Mouse (Mus musculus) neural tube, embryonic 14.5 days (tissue): ENCODE results near the gene Rfx4. TPM values are rescaled to one million over a fixed set of nuclear protein-coding genes. Genes with fewer than 3 reads are reported as not detected.

Experiments used
- ATAC-seq: fragments of 200-750 bp; cut with Nextera tagmentation; 2 replicates; pipeline ENCODE4 v1.8.0; 2017; ENCODE audit warnings: low read depth, mild to moderate bottlenecking, moderate TSS enrichment, moderate library complexity
- H3K27ac ChIP-seq: fragments of 300-500 bp; sonication (generic); 2 replicates; pipeline ENCODE4 v1.5.1; 2014; ENCODE audit warnings: low read depth, mild to moderate bottlenecking, control low read depth, low read length, moderate library complexity, mixed read lengths
- H3K27me3 ChIP-seq: fragments of 300-500 bp; sonication (generic); 2 replicates; pipeline ENCODE4 v1.6.1; 2014; ENCODE audit warnings: low read length; ENCODE audit not compliant: control insufficient read depth, insufficient read depth
- H3K36me3 ChIP-seq: fragments of 300-500 bp; sonication (generic); 2 replicates; pipeline ENCODE4 v1.6.1; 2014; ENCODE audit warnings: low read length, mixed read lengths; ENCODE audit not compliant: control insufficient read depth, insufficient read depth
- H3K4me1 ChIP-seq: fragments of 300-500 bp; sonication (generic); 2 replicates; pipeline ENCODE4 v1.6.1; 2014; ENCODE audit warnings: low read length; ENCODE audit not compliant: control insufficient read depth, insufficient read depth
- H3K4me2 ChIP-seq: fragments of 300-500 bp; sonication (generic); 2 replicates; pipeline ENCODE4 v1.6.1; 2014; ENCODE audit warnings: mild to moderate bottlenecking, low read depth, low read length, control low read depth
- H3K4me3 ChIP-seq: fragments of 300-500 bp; sonication (generic); 2 replicates; pipeline ENCODE4 v1.5.1; 2014; ENCODE audit warnings: low read depth, low read length, control low read depth, mixed read lengths
- H3K9ac ChIP-seq: fragments of 300-500 bp; sonication (generic); replicated peaks from 2 replicates; pipeline ENCODE4 v1.6.1; 2014; ENCODE audit warnings: low read depth, mild to moderate bottlenecking, control low read depth, low read length, mixed read lengths
- H3K9me3 ChIP-seq: fragments of 300-500 bp; sonication (generic); 2 replicates; pipeline ENCODE4 v1.6.1; 2016; ENCODE audit warnings: low read length; ENCODE audit not compliant: control insufficient read depth
- WGBS: fragments of 180-500 bp; shearing (Covaris S2); extraction: QIAGEN DNeasy Blood & Tissue Kit; methylation state at CpG from one replicate; pipeline ENCODE4 v1.1.7; 2014; 5-methylcytosine and 5-hydroxymethylcytosine counted together
- polyA plus RNA-seq: library from polyadenylated mRNA; unstranded; fragments of >200 nt; fragmentation: Nextera tagmentation; extraction: Ambion mirVana; gene quantifications from 2 replicates; pipeline ENCODE4 v1.2.1, GENCODE M21; 2014

Gene Rfx4
- polyA plus RNA-seq, 1 experiment from 2014 or later, result 23.2 TPM

DNA sequence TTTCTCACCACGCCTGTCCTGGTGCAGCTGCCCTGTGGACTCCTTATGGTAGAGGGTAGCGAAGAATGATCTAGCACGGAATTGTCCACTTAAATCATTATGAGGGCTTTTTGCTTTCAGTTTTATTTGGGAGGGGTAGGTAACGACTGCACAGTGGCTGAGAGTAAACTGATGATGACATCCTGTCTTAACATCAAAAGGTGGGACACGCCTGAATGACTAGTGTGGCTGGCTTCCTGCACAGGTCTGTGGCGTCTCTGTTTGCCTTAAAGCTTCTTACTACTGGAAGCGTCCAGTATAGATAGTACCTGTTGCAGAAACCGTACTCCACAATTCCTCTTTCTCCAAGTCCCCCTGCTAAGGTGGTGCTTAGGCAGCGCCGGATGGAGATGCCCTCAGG is 12.9 kb downstream of the Rfx4 start:
- H3K27ac ChIP-seq, result no peak overlapping the region
- H3K4me1 ChIP-seq, result 0 out of 2 replicates have a peak, but pooled peaks cover 4% of the 10 kb centered on the region
- no peak overlapping the region for H3K9ac ChIP-seq
- no peaks in the 10 kb centered on the region for H3K9me3 ChIP-seq
- H3K4me3 ChIP-seq, result no peak overlapping the region
- H3K36me3 ChIP-seq, result no peaks in the 10 kb centered on the region
- 84% methylated on average over 10 of the region's 10 CpGs for WGBS
- ATAC-seq, result no peak
- no peak overlapping the region for H3K4me2 ChIP-seq
- H3K27me3 ChIP-seq, result no peaks in the 10 kb centered on the region

DNA sequence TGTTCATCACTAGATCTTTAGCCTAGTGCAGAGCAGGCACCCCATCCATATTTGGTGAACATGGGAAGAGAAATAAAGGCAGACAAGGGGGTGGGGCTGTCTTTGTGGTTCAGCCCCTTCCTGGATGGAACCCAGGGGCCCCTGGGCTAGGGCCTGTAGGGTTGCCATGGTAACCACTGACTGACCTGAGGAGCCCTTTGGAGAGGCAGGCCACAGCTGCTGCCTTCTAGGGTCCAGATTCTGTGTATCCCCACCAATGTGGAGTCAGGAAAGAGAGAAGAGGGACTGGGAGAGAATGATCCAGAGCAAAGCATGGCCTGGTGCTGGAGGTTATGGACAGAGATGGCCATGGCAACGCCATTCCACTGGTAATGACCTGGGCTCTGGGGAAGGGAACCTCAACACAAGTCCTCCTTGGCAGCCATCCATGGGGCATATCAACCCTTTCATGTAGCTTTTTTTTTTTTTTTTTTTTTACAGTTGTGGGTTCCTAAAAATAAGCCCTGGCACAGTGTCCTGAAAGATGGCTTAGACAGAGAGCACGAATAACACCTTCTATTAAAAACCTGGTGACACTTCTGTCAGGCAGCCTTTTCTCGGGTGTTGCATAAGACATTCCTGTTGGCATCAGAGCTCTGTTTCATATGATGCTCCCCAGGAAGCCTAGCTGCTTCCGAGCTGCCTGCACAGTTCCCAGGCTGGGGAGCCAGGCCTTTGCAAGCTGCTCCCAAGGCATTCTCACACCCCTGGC is 16.7 kb downstream of the Rfx4 start:
- Histone ChIP-seq H3K27ac (no peak overlapping the region), H3K4me1 (0 out of 2 replicates have a peak, but pooled peaks cover 4% of the 10 kb centered on the region), H3K9me3 (no peaks in the 10 kb centered on the region), H3K4me2 (no peak overlapping the region), H3K9ac (no peak overlapping the region), H3K27me3 (no peaks in the 10 kb centered on the region), H3K4me3 (no peak overlapping the region), H3K36me3 (no peaks in the 10 kb centered on the region)
- WGBS, result 80% methylated on average over 4 of the region's 4 CpGs
- ATAC-seq, result no peak

DNA sequence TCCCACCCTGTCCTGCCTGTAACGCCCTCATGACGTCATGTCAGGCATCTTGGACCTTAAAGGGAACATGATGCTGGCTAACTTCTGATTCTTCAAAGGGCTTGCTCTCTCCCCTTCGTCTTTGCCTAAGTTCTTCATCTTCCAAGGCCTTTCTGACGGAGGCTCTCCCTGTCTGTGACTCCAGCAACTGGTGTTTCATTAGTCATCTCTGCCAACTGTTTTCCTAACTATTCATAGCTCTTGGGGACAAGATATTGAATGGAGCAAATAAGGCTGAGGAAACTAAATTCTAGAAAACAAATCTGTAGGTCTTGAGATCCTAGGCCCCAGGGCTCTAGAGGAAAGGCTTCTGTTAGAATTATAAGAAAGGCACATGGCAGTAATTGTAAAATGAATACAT is 18.0 kb downstream of the Rfx4 start:
- no peak overlapping the region for H3K9ac ChIP-seq
- no peak overlapping the region for H3K4me2 ChIP-seq
- WGBS, result 94% methylated on average over 4 of the region's 4 CpGs
- no peaks in the 10 kb centered on the region for H3K27me3 ChIP-seq
- no peaks in the 10 kb centered on the region for H3K9me3 ChIP-seq
- H3K4me3 ChIP-seq, result no peak overlapping the region
- H3K4me1 ChIP-seq, result 0 out of 2 replicates have a peak, but pooled peaks cover 6% of the 10 kb centered on the region
- ATAC-seq, result no peak
- no peaks in the 10 kb centered on the region for H3K36me3 ChIP-seq
- no peak overlapping the region for H3K27ac ChIP-seq

- WGBS, result 73% methylated on average over 12 of the region's 12 CpGs
- H3K9me3 ChIP-seq, result no peaks in the 10 kb centered on the region
- H3K27ac ChIP-seq, result no peak overlapping the region
- H3K4me1 ChIP-seq, result 0 out of 2 replicates have a peak, but pooled peaks cover 6% of the 10 kb centered on the region
- H3K4me2 ChIP-seq, result no peak overlapping the region
- no peak overlapping the region for H3K4me3 ChIP-seq
- no peaks in the 10 kb centered on the region for H3K27me3 ChIP-seq
- no peaks in the 10 kb centered on the region for H3K36me3 ChIP-seq
- no peak overlapping the region for H3K9ac ChIP-seq
- no peak for ATAC-seq
Measured at GRCm38 (mm10) chr10:84774573-84774972, 18.7 kb downstream of the Rfx4 start.

- Histone ChIP-seq H3K27ac (no peak overlapping the region), H3K4me1 (0 out of 2 replicates have a peak, but pooled peaks cover 6% of the 10 kb centered on the region), H3K4me3 (no peak overlapping the region), H3K27me3 (no peaks in the 10 kb centered on the region), H3K9me3 (no peaks in the 10 kb centered on the region), H3K4me2 (no peak overlapping the region), H3K36me3 (no peaks in the 10 kb centered on the region), H3K9ac (no peak overlapping the region)
- 0 out of 2 replicates have a peak, but pooled peaks have one; percentile 54 for ATAC-seq
- WGBS, result 47% methylated on average over 5 of the region's 5 CpGs
Measured at GRCm38 (mm10) chr10:84777109-84777508, 21.2 kb downstream of the Rfx4 start.

DNA sequence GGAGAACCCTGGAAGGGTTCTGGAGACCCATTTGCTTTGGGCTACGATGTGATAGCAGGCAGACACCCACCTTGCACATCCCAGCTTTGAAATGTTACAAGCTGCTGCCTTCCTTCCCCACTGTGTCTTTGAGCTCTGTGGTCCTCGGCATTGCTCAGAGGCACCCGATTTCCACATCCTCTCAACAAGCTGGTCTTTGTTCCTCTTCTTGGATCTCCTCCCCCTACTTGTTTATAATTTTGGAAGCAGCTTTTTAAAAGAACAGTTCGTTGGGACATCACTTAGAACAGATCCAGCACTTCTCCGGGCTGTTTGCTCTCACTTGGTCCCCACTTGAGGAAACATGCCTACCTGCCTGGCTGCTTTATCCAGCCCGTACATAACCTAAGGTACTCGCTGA is 22.1 kb downstream of the Rfx4 start:
- Histone ChIP-seq H3K4me1 (0 out of 2 replicates have a peak, but pooled peaks cover 2% of the 10 kb centered on the region), H3K4me2 (no peak overlapping the region), H3K9me3 (no peaks in the 10 kb centered on the region), H3K9ac (no peak overlapping the region), H3K4me3 (no peak overlapping the region), H3K36me3 (no peaks in the 10 kb centered on the region), H3K27ac (no peak overlapping the region), H3K27me3 (no peaks in the 10 kb centered on the region)
- WGBS, result 77% methylated on average over 7 of the region's 7 CpGs
- no peak for ATAC-seq

- Histone ChIP-seq H3K4me3 (no peak overlapping the region), H3K9ac (no peak overlapping the region), H3K4me1 (0 out of 2 replicates have a peak, but pooled peaks cover 2% of the 10 kb centered on the region), H3K36me3 (no peaks in the 10 kb centered on the region), H3K4me2 (no peak overlapping the region), H3K9me3 (no peaks in the 10 kb centered on the region), H3K27ac (no peak overlapping the region), H3K27me3 (no peaks in the 10 kb centered on the region)
- ATAC-seq, result no peak
- 88% methylated on average over 4 of the region's 4 CpGs for WGBS
Measured at GRCm38 (mm10) chr10:84780828-84781227, 25.0 kb downstream of the Rfx4 start.

DNA sequence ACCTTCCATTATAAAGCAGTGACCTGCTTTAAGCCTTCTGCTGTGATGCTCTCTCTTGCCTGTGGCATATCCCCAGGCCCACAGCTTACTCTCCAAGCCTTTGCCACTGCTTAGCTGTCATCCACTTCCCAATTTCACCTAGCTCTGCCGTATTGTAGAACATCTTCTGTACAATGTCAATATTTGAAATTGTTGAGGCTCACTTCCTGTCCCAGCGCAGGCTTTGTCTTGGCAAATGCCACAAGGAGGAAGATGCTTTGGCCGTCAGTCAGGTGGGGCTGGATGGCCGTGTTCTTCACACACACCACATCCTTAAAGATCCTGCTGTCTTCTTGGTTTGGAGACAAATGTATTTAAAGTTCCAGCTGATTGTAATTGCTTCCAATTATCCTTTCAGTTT is 29.5 kb downstream of the Rfx4 start:
- 86% methylated on average over 4 of the region's 4 CpGs for WGBS
- H3K27me3 ChIP-seq, result no peaks in the 10 kb centered on the region
- ATAC-seq, result no peak

DNA sequence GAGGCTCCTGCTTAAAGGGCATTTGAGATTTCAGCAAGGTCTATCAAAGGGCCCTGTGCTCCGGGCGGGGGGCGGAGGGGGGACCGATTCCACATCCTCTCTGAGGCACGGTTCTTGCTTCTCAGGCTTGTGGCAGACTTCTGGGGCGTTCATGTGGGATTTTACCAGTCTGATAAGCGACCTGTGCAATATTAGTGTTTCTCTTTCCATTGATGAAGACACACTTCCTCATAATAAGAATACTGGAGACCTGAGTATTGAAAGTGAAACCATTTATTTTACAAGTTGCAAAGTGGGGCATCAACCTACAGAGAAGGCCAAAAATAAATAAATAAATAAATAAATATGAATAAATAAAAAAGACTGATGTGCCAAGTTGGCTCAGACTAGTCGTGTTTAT is 34.5 kb downstream of the Rfx4 start:
- Histone ChIP-seq H3K27ac (no peak overlapping the region), H3K4me2 (no peak overlapping the region), H3K9ac (no peak overlapping the region), H3K4me3 (no peak overlapping the region), H3K9me3 (no peaks in the 10 kb centered on the region), H3K27me3 (no peaks in the 10 kb centered on the region), H3K36me3 (no peaks in the 10 kb centered on the region), H3K4me1 (no peaks in the 10 kb centered on the region)
- WGBS, result 89% methylated on average over 8 of the region's 8 CpGs
- no peak for ATAC-seq

More for the DNA sequence above, 29.5 kb downstream of the Rfx4 start:
- Histone ChIP-seq H3K27ac (no peak overlapping the region), H3K9me3 (no peaks in the 10 kb centered on the region), H3K36me3 (no peaks in the 10 kb centered on the region), H3K4me2 (no peak overlapping the region), H3K4me1 (no peaks in the 10 kb centered on the region), H3K4me3 (no peak overlapping the region), H3K9ac (no peak overlapping the region)
